Mouse (Mus musculus): ENCODE measurements around the gene Atrnl1.

- TF ChIP-seq CTCF (IDR thresholded peaks at IDR 0.05; ENCODE audit: control insufficient read depth, insufficient read depth, low read length) (no peak), POLR2A (IDR thresholded peaks at IDR 0.05; ENCODE audit: borderline replicate concordance, control insufficient read depth, low read depth, low read length) (no peak)
Observed at GRCm38 (mm10) chr19:58063541-58063940, 452.7 kb downstream of the Atrnl1 start.

Measured in bone marrow, adult 2 months (tissue).